Mouse (Mus musculus) ES-CJ7 (cell line): ENCODE results near the gene Sfxn2.

ENCODE experiments used
- DNase-seq: peaks from one replicate; pipeline ENCODE4 v3.0.0; 2011; ENCODE audit warnings: low read depth, low spot score

Gene Sfxn2

GRCm38 (mm10) chr19:46572951-46573937 lies at the start of gene Sfxn2, which contains the start of gene Arl3:
TSS of gene Sfxn2 (plus strand) at chr19:46573365.
TSS of gene Arl3 (minus strand) at chr19:46573198.
- DNase-seq: peak; percentile 97

DNA sequence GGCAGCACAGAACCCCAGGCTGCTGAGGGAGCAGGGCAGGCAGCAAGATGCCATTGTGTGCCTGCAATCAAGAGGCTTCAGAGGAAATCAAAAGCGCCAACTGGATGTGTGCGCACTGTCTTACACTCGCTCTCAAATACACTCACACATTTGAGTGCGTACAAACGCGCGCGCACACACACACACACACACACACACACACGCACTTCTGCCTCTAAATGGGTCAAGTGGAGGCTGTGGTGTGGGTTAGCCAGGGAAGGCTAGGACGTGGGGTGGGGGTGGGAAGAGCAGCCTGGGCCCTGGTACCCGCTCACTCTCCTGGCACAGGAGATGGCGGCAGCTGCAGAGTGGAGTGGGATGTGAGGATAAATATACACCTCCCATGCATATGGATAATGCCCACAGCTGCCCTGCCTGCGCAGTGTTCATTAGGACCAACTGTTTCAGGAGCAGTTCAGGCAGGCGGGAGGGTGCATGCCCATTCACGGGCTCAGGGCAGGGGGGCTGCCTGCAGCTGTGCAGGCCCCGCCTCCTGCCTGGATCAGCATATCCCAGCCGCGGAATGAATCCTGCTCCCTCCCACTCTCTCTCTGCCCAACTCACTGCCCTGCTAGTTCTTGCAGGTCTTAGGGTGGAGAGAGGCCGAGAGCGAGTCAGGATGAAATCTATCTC lies 49.5 kb upstream of the Sfxn2 start:
- DNase-seq: peak; percentile 80

DNA sequence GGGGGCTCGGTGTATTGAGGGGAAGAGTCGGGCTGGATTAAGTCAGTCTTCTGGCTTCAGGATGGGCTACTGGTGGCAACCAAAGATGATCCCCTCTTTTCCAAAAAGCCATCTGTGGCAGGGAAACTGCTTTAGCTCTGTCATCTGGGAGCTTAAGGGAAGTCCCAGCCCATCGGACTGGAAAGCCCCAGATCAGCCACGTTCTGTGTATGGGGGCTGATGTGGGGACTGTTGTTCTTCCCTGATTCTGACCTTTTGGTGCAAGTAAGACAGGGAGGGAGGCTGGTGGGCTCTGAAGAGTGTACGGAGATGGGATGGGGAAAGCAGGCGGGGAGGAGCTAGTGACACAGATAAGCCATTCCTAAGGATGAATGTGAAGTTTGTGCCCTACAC lies 49.0 kb upstream of the Sfxn2 start:
- no peak for DNase-seq

DNA sequence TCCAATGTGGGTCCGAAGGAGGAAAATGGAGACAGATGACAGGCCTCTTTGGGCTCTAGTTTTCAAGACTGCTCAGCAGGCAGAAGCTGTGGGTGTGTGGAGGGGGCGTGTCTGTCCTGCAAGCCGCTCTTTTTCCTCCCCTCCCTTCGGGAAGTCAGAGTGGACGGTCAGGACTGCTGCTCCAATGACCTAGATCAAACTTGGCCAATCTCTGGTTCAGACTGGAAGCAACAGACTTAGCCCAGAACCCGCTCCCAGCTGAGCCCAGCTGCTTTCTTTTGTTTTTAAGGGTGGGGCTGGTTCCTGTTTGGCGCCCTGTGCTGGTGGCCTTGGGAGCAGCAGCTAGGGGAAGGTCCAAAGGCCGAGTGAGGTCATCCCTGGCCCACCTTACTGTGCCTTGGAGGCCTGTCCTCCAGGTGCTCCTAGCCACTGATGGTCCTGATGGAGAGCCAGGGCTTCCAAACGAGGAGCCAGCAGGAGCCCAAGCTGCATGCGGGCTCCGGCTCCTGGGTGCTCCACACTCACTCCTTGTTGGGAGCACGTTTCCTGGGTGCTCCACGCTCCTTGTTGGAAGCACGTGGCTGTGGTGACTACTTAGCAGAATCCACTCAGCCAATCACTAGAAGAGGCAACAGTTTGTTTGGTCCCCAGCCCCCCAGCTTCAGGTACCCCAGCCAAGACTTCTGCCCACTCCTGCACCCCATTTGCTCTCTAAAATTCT lies 48.4 kb upstream of the Sfxn2 start:
- DNase-seq: peak; percentile 92

DNA sequence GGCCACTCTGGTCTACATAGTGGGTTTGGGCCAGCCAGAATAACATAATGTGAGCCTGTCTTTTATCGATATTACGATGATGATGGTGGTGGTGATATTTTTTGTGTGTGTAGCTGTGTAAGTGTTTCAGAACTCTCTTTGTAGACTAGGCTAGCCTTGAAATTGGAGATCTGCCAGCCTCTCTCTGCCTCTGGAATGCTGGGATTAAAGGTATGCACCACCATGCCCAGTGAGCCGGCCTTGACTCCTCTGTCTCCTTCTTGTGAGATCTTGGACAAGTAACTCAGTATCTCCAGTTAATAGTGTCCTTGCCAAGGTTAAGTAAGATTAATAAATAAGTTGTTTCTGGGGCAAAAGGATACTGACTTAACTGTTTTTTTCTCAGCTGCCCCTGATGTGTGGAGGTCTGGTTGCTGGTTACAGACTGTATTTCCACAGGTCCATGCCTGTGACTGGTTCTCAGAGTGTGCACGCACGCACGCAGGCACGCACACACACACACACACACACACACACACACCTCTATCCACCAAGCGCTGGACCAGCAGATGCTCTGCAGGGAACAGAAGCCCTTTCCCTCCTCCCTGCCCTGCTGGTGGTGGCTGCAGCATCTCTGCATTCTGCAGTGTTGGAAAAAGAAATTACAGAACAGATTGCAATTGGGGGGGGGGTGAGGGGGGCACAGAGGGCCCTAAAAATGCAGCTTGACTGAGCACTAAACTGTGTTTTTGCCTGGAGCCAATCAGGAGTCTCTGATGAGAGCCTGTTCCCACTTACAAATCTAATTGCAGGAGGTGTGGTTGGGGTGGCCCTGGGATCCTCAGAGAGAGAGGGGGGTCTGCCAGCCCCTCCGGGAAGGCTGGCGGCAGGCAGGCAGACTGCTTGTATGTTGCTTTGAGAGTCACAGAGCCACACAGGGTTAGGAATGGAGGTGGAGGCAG lies 47.2 kb upstream of the Sfxn2 start:
- no peak for DNase-seq

GRCm38 (mm10) chr19:46527632-46528528 lies 45.3 kb upstream of the Sfxn2 start:
- DNase-seq: peak; percentile 60

GRCm38 (mm10) chr19:46528529-46529213 lies 44.5 kb upstream of the Sfxn2 start:
- DNase-seq: peak; percentile 54

DNA sequence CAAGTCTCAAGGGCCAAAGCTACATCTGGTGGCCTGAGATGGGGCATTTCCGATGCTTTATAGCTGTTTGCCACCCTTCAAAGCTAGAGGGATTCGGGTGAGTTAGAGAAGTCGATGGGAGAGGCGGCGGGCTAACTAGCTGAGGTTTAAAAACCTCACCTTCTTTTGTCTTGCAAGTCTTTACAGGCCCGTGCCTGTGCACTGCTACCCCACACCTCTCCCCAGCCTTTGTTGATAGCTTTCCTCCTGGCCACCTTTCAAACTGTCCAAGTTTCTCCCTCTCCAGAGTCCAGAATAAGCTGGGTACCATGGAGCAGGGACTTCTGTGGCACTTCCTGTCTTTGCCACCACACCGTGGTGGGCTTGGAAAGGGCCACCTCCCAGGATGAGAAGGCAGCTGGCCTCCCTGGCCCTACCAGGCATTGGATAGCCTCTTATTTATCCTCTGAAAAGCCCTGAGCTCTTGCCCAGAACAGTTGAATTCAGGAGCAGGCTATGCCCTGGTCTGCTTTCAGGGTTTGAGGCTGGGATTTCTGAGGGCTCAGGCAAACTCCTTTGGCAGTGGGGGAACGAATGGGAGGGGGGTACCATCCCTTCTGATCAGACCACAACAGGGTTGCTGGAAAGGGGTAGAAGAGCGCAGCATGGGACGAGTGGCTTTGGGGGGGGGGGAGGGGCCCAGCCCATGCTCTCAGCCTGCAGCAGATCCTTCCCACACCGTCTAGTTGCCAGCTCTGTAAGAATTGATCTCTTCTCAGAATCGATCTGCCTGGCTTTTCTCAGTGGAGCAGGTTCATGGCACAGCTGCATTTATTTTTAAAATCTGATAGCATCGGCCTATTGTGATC lies 43.3 kb upstream of the Sfxn2 start:
- peak; percentile 72 for DNase-seq

- no peak for DNase-seq
These were observed 42.6 kb upstream of the Sfxn2 start for GRCm38 (mm10) chr19:46530449-46530990.

- DNase-seq: no peak
These were observed 41.8 kb upstream of the Sfxn2 start for GRCm38 (mm10) chr19:46531071-46532030.

GRCm38 (mm10) chr19:46532031-46532688 lies 41.0 kb upstream of the Sfxn2 start:
- DNase-seq: no peak

GRCm38 (mm10) chr19:46533066-46533465 lies 40.1 kb upstream of the Sfxn2 start:
- no peak for DNase-seq

DNA sequence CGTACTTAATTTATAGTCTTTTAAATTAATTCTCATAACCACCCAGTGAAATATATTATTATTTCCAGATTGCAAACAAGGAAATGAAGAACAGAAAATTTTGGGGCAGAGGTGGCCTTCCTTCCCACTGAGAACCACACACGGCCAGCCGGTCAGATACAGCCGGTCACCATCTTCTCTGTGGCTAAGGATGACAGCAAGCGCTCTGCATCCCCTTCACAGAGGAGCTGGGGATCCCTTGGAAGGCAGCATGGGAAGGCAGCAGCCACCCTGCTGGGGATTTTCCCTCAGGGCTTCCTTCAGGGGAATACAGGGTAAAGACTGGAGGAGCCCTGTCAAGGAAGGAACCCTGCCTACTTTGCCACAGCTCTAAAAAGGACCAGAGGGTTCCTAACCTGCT lies 39.6 kb upstream of the Sfxn2 start:
- DNase-seq: no peak

DNA sequence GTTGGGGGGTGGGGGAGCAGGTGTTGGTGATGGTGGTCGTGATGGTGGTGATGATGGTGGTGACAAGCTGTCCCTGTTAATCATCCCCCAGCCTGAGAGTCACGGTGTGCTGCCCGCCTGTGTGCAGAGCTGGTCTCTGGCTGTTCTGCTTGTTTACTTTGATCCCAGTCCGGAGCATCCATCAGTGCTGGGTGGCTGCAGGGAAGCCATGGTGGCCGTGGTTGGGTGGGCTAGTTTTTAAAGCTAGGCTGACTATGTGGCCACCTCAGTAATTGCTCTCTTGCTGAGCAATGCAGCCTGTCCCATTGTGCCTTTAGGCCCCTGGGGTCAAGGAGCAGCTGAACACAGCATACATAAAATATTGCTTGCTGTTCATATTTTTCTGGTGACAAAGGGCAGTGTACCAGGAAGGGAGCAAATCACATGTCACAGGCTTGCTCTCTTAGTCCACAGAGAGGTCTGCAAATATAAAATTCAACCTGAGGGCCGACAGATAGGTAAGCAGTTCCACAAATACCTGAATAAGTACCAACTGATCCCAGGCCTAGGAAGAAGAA lies 38.5 kb upstream of the Sfxn2 start:
- DNase-seq: no peak

DNA sequence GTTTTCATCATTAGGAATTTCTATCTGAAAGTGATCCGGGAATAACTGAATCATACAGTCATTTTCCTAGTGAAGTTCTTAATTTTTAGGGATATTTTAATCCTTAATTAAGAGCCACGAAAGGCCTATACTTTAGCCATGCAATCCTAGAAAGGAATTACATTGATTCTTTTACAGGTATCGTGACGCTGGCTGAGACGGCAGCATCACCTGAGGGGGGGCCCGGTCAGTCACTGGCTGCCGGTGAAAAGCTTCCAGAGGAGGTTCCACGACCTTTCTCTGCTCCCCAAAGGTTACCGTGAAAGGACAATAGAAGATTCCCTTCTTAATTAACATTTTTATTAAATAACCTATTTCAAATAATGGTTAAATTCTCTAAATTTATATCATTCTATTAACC lies 35.8 kb upstream of the Sfxn2 start:
- no peak for DNase-seq

GRCm38 (mm10) chr19:46538213-46538612 lies 35.0 kb upstream of the Sfxn2 start:
- peak; percentile 74 for DNase-seq
